Mouse (Mus musculus) midbrain, embryonic 14.5 days (tissue): Measurements from ENCODE around the gene Zfp36. TPM values are rescaled to one million over a fixed set of nuclear protein-coding genes. Genes with fewer than 3 reads are reported as not detected.

ENCODE experiments used
- ATAC-seq: fragments of 200-750 bp; cut with Nextera tagmentation; 2 replicates; pipeline ENCODE4 v1.8.0; 2017; ENCODE audit warnings: moderate number of reproducible peaks, moderate library complexity; ENCODE audit not compliant: low FRiP score, low TSS enrichment
- DNase-seq: peaks from one replicate; pipeline ENCODE4 v3.0.0-alpha.2; 2015
- H3K27ac ChIP-seq: fragments of 300-500 bp; sonication (generic); replicated peaks from 2 replicates; pipeline ENCODE4 v1.5.1; 2014; ENCODE audit warnings: mild to moderate bottlenecking, low read depth, low read length, moderate library complexity
- H3K27me3 ChIP-seq: fragments of 300-500 bp; sonication (generic); 2 replicates; pipeline ENCODE4 v1.6.1; 2014; ENCODE audit warnings: low read length, control low read depth, mixed read lengths; ENCODE audit not compliant: control insufficient read depth, insufficient read depth
- H3K36me3 ChIP-seq: fragments of 300-500 bp; sonication (generic); 2 replicates; pipeline ENCODE4 v1.6.1; 2014; ENCODE audit warnings: low read length, control low read depth; ENCODE audit not compliant: control insufficient read depth, insufficient read depth
- H3K4me1 ChIP-seq: fragments of 300-500 bp; sonication (generic); 2 replicates; pipeline ENCODE4 v1.6.1; 2014; ENCODE audit warnings: mild to moderate bottlenecking, antibody characterized with exemption, low read length, control low read depth; ENCODE audit not compliant: control insufficient read depth, insufficient read depth
- H3K4me2 ChIP-seq: fragments of 300-500 bp; sonication (generic); 2 replicates; pipeline ENCODE4 v1.6.1; 2014; ENCODE audit warnings: mild to moderate bottlenecking, low read length, moderate library complexity
- H3K4me3 ChIP-seq: fragments of 300-500 bp; sonication (generic); replicated peaks from 2 replicates; pipeline ENCODE4 v1.5.1; 2014; ENCODE audit warnings: low read depth, low read length
- H3K9ac ChIP-seq: fragments of 300-500 bp; sonication (generic); replicated peaks from 2 replicates; pipeline ENCODE4 v1.6.1; 2014; ENCODE audit warnings: mild to moderate bottlenecking, low read length, moderate library complexity
- H3K9me3 ChIP-seq: fragments of 300-500 bp; sonication (generic); 2 replicates; pipeline ENCODE4 v1.6.1; 2016; ENCODE audit warnings: low read length, control low read depth, mixed read lengths; ENCODE audit not compliant: control insufficient read depth
- WGBS: fragments of 180-500 bp; shearing (Covaris S2); extraction: QIAGEN DNeasy Blood & Tissue Kit; methylation state at CpG from one replicate; pipeline ENCODE4 v1.1.7; 2014; 5-methylcytosine and 5-hydroxymethylcytosine counted together
- polyA plus RNA-seq: library from polyadenylated mRNA; unstranded; fragments of >200 nt; fragmentation: Nextera tagmentation; extraction: Ambion mirVana; gene quantifications from 2 replicates; pipeline ENCODE4 v1.2.1, GENCODE M21; 2014

The Zfp36 gene
- polyA plus RNA-seq, 1 experiment from 2014 or later: 3.4 TPM

- H3K27ac ChIP-seq: no peak overlapping the region
- no peaks in the 10 kb centered on the region for H3K27me3 ChIP-seq
- H3K36me3 ChIP-seq: peaks cover 99% of the 10 kb centered on the region
- H3K9me3 ChIP-seq: no peaks in the 10 kb centered on the region
- H3K4me3 ChIP-seq: no peak overlapping the region
- no peak for ATAC-seq
- WGBS: 85% methylated on average over 3 of the region's 3 CpGs
- H3K4me2 ChIP-seq: no peak overlapping the region
- no peaks in the 10 kb centered on the region for H3K4me1 ChIP-seq
- no peak for DNase-seq
- no peak overlapping the region for H3K9ac ChIP-seq
These were observed 21.9 kb upstream of the Zfp36 start for GRCm38 (mm10) chr7:28401942-28402341.

GRCm38 (mm10) chr7:28401030-28401429 lies 21.0 kb upstream of the Zfp36 start:
- Histone ChIP-seq H3K4me1 (no peaks in the 10 kb centered on the region), H3K4me3 (no peak overlapping the region), H3K9me3 (no peaks in the 10 kb centered on the region), H3K27me3 (no peaks in the 10 kb centered on the region), H3K4me2 (no peak overlapping the region), H3K27ac (no peak overlapping the region), H3K36me3 (peaks cover 99% of the 10 kb centered on the region), H3K9ac (no peak overlapping the region)
- 100% methylated on average over 1 of the region's 1 CpGs for WGBS
- ATAC-seq: no peak
- no peak for DNase-seq

- no peaks in the 10 kb centered on the region for H3K27me3 ChIP-seq
- no peak overlapping the region for H3K27ac ChIP-seq
- DNase-seq (no peak), ATAC-seq (no peak)
- H3K9me3 ChIP-seq: no peaks in the 10 kb centered on the region
- WGBS: 93% methylated on average over 10 of the region's 10 CpGs
- no peak overlapping the region for H3K4me3 ChIP-seq
- peaks cover 93% of the 10 kb centered on the region for H3K36me3 ChIP-seq
- no peak overlapping the region for H3K4me2 ChIP-seq
- no peak overlapping the region for H3K9ac ChIP-seq
- peaks cover 1% of the 10 kb centered on the region; the same call in 1 of the 2 replicates for H3K4me1 ChIP-seq
These were observed 18.8 kb upstream of the Zfp36 start for GRCm38 (mm10) chr7:28398696-28399340.

GRCm38 (mm10) chr7:28398000-28398399 lies 17.9 kb upstream of the Zfp36 start:
- ATAC-seq (no peak), DNase-seq (peak; percentile 69)
- no peaks in the 10 kb centered on the region for H3K9me3 ChIP-seq
- H3K4me2 ChIP-seq: no peak overlapping the region
- H3K4me1 ChIP-seq: peaks cover 5% of the 10 kb centered on the region; the same call in 1 of the 2 replicates
- H3K27me3 ChIP-seq: no peaks in the 10 kb centered on the region
- peaks cover 85% of the 10 kb centered on the region for H3K36me3 ChIP-seq
- 65% methylated on average over 3 of the region's 3 CpGs for WGBS
- H3K4me3 ChIP-seq: no peak overlapping the region
- H3K27ac ChIP-seq: no peak overlapping the region
- no peak overlapping the region for H3K9ac ChIP-seq

- Histone ChIP-seq H3K4me1 (peaks cover 11% of the 10 kb centered on the region), H3K27ac (no peak overlapping the region), H3K9me3 (no peaks in the 10 kb centered on the region), H3K36me3 (peaks cover 65% of the 10 kb centered on the region), H3K4me2 (no peak overlapping the region), H3K27me3 (no peaks in the 10 kb centered on the region), H3K4me3 (no peak overlapping the region), H3K9ac (no peak overlapping the region)
- no peak for DNase-seq
- no peak for ATAC-seq
- 96% methylated on average over 4 of the region's 4 CpGs for WGBS
These were observed 15.4 kb upstream of the Zfp36 start for GRCm38 (mm10) chr7:28395425-28395824.

GRCm38 (mm10) chr7:28393272-28393951 lies 13.4 kb upstream of the Zfp36 start:
- Histone ChIP-seq H3K27ac (peak overlapping the region; percentile 75), H3K4me2 (peak overlapping the region; percentile 87), H3K4me3 (peak overlapping the region; percentile 67), H3K36me3 (peaks cover 63% of the 10 kb centered on the region), H3K4me1 (peaks cover 11% of the 10 kb centered on the region), H3K9me3 (no peaks in the 10 kb centered on the region), H3K9ac (peak overlapping the region; percentile 63), H3K27me3 (no peaks in the 10 kb centered on the region)
- no peak for ATAC-seq
- 6% methylated on average over 22 of the region's 22 CpGs for WGBS
- no peak for DNase-seq

- no peaks in the 10 kb centered on the region for H3K9me3 ChIP-seq
- peak within 1 kb of the TSS; percentile 87 for H3K4me2 ChIP-seq
- peak within 1 kb of the TSS; percentile 75 for H3K27ac ChIP-seq
- H3K27me3 ChIP-seq: no peaks in the 10 kb centered on the region
- DNase-seq (peak; percentile 98), ATAC-seq (peak; percentile 97)
- H3K9ac ChIP-seq: peak within 1 kb of the TSS; percentile 70
- H3K4me3 ChIP-seq: peak within 1 kb of the TSS; percentile 67
- WGBS: under 1% methylated on average over 58 of the region's 58 CpGs
- peaks cover 63% of the 10 kb centered on the region for H3K36me3 ChIP-seq
- peaks cover 11% of the 10 kb centered on the region for H3K4me1 ChIP-seq
These were observed 12.6 kb upstream of the Zfp36 start, which contains the start of the genes Med29 and Paf1 for GRCm38 (mm10) chr7:28392429-28393271. Med29 (minus strand) TSS chr7:28392708. Paf1 (plus strand) TSS chr7:28392951.

- no peak overlapping the region for H3K9ac ChIP-seq
- ATAC-seq (no peak), DNase-seq (no peak)
- H3K27me3 ChIP-seq: no peaks in the 10 kb centered on the region
- H3K27ac ChIP-seq: no peak overlapping the region
- H3K36me3 ChIP-seq: peaks cover 53% of the 10 kb centered on the region
- no peak overlapping the region for H3K4me3 ChIP-seq
- no peaks in the 10 kb centered on the region for H3K9me3 ChIP-seq
- no peak overlapping the region for H3K4me2 ChIP-seq
- WGBS: 97% methylated on average over 3 of the region's 3 CpGs
- H3K4me1 ChIP-seq: peaks cover 11% of the 10 kb centered on the region
These were observed 10.3 kb upstream of the Zfp36 start for GRCm38 (mm10) chr7:28390331-28390730.
